Mouse (Mus musculus) limb, embryonic 12.5 days (tissue): Measurements from ENCODE around the gene Coro2a. TPM values are rescaled to one million over a fixed set of nuclear protein-coding genes. Genes with fewer than 3 reads are reported as not detected.

Experiments
- ATAC-seq: fragments of 200-750 bp; cut with Nextera tagmentation; 2 replicates; pipeline ENCODE4 v1.8.0; 2017; ENCODE audit warnings: low read depth, moderate TSS enrichment; ENCODE audit not compliant: insufficient number of reproducible peaks, insufficient read depth, low FRiP score, low TSS enrichment
- H3K27ac ChIP-seq: fragments of 300-500 bp; sonication (generic); 2 replicates; pipeline ENCODE4 v1.5.1; 2016; ENCODE audit warnings: mild to moderate bottlenecking, moderate library complexity
- H3K27me3 ChIP-seq: fragments of 300-500 bp; sonication (generic); 2 replicates; pipeline ENCODE4 v1.6.1; 2016; ENCODE audit warnings: mild to moderate bottlenecking, moderate library complexity
- H3K36me3 ChIP-seq: fragments of 300-500 bp; sonication (generic); 2 replicates; pipeline ENCODE4 v1.6.1; 2016; ENCODE audit warnings: mild to moderate bottlenecking, moderate library complexity
- H3K4me1 ChIP-seq: fragments of 300-500 bp; sonication (generic); replicated peaks from 2 replicates; pipeline ENCODE4 v1.6.1; 2016
- H3K4me2 ChIP-seq: fragments of 300-500 bp; sonication (generic); 2 replicates; pipeline ENCODE4 v1.6.1; 2016; ENCODE audit warnings: mild to moderate bottlenecking, moderate library complexity
- H3K4me3 ChIP-seq: fragments of 300-500 bp; sonication (generic); replicated peaks from 2 replicates; pipeline ENCODE4 v1.5.1; 2016; ENCODE audit warnings: mild to moderate bottlenecking
- H3K9ac ChIP-seq: fragments of 300-500 bp; sonication (generic); replicated peaks from 2 replicates; pipeline ENCODE4 v1.6.1; 2016; ENCODE audit warnings: mild to moderate bottlenecking, moderate library complexity
- H3K9me3 ChIP-seq: fragments of 300-500 bp; sonication (generic); 2 replicates; pipeline ENCODE4 v1.6.1; 2016; ENCODE audit warnings: mild to moderate bottlenecking, moderate library complexity
- WGBS: fragments of 180-500 bp; shearing (Covaris S2); methylation state at CpG from one replicate; pipeline ENCODE4 v1.1.7; 2016; 5-methylcytosine and 5-hydroxymethylcytosine counted together
- polyA plus RNA-seq: library from polyadenylated mRNA; unstranded; fragments of >200 nt; fragmentation: Nextera tagmentation; extraction: Ambion mirVana; gene quantifications from 2 replicates; pipeline ENCODE4 v1.2.1, GENCODE M21; 2016

The Coro2a gene
- polyA plus RNA-seq, 1 experiment from 2014 or later: 2.2 TPM

DNA sequence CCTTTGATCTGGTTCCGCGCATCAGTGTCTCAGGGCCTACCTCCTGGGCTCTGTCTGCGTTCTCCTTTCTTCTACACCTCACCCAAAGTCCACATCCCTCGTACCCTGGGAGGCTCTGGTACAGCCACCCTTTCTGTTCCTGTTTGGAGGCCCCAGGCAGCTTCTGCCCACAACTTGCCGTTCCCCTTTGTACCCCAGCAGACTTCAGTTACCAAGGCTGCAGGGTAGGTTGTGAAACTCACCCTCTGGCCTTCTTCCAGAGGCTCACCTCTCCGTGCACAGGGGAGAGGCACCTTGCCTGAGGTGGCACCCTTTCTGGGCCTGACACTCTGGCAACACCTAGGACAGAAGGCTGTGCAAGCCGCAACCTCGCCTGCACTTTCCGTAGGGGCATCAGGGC lies 46.2 kb downstream of the Coro2a start:
- H3K27ac ChIP-seq: no peak overlapping the region
- H3K9ac ChIP-seq: no peak overlapping the region
- H3K27me3 ChIP-seq: no peaks in the 10 kb centered on the region
- H3K4me3 ChIP-seq: no peak overlapping the region
- no peak for ATAC-seq
- no peak overlapping the region for H3K4me2 ChIP-seq
- H3K9me3 ChIP-seq: 0 out of 2 replicates have a peak, but pooled peaks cover 2% of the 10 kb centered on the region
- no peaks in the 10 kb centered on the region for H3K36me3 ChIP-seq
- no peaks in the 10 kb centered on the region for H3K4me1 ChIP-seq
- 84% methylated on average over 9 of the region's 9 CpGs for whole genome bisulfite sequencing

DNA sequence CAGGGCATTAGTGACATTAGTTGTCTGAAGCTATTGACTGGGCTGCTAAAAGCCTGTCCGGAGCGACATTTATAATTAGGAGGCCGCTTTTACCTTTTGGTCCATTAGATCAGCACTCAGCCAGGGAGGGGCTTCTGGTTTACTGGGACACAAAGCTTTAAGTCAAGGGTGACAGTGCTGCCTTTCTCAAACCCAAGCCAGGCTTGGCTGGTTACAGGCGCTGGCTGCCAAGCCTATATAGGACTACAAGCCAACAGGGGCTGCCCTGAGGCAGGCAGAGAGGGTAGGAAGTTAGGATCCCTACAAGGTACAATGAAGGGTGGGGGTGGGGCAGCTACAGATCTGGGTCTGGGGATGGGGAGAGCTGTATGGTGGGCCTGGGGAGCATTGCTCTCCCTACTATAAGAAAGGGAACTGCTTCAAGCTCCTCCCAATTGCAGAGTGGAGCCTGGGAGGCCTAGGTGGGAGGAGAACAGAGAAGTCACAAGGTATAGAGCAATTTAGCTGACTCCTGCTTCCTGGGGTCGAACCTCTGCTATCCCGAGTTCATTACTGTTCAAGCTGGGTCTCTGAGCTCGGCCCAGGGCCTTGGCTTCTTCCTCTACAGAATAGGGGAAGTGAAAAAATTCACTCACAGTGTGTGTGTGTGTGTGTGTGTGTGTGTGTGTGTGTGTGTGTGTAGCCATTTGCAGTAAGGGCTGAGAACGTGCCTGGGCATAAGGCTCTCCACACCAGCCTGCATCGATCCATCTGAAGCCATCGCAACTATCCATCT lies 47.5 kb downstream of the Coro2a start:
- H3K36me3 ChIP-seq: no peaks in the 10 kb centered on the region
- no peak overlapping the region for H3K4me3 ChIP-seq
- no peak for ATAC-seq
- 0 out of 2 replicates have a peak, but pooled peaks cover 2% of the 10 kb centered on the region for H3K9me3 ChIP-seq
- no peaks in the 10 kb centered on the region for H3K4me1 ChIP-seq
- no peak overlapping the region for H3K4me2 ChIP-seq
- no peaks in the 10 kb centered on the region for H3K27me3 ChIP-seq
- no peak overlapping the region for H3K27ac ChIP-seq
- H3K9ac ChIP-seq: no peak overlapping the region
- 81% methylated on average over 10 of the region's 10 CpGs for WGBS

DNA sequence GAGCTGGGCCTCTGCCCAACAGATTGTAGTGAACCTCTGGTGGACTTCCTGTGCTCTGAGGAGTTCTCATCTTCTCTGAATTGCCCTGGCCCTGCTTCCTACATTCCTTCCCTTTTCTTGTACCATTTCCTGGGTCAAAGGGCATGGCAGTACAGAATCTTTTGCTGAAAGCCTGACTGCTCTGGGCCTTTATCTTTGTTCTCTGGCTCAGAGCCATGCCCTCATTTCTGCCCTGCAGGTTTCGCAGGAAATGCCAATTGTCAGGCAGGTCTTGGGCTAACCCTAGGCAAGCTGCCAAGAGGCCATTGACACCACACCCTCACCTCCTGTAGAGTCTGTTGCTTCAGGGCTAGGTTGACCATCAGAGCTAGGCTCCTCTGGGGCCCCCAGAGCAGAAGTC lies 48.1 kb downstream of the Coro2a start:
- Histone ChIP-seq H3K4me2 (no peak overlapping the region), H3K4me1 (no peaks in the 10 kb centered on the region), H3K36me3 (no peaks in the 10 kb centered on the region), H3K9ac (no peak overlapping the region), H3K27ac (no peak overlapping the region), H3K9me3 (0 out of 2 replicates have a peak, but pooled peaks cover 2% of the 10 kb centered on the region), H3K27me3 (no peaks in the 10 kb centered on the region), H3K4me3 (no peak overlapping the region)
- WGBS: 100% methylated on average over 1 of the region's 1 CpGs
- no peak for ATAC-seq

DNA sequence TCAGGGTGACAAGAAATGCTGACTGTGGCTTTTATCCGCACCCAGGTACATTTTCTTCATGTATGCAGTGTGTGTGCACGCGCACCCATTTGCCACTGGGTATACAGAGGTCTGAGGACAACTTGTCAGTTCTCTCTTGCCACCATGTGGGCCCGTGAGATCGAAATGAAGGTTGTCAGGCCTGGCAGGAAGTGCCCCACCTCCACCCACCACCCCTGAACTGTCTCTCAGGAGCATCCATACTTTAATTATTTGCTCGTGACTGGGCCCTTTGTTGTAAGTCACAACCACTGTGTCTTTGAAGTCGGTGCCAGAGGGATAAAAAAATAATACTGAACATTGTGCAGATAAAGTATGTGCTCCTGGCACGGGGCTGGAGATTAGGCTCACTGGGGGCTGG lies 51.6 kb downstream of the Coro2a start:
- Histone ChIP-seq H3K36me3 (no peaks in the 10 kb centered on the region), H3K27me3 (no peaks in the 10 kb centered on the region), H3K9me3 (0 out of 2 replicates have a peak, but pooled peaks cover 2% of the 10 kb centered on the region), H3K4me2 (no peak overlapping the region), H3K27ac (no peak overlapping the region), H3K4me3 (no peak overlapping the region), H3K9ac (no peak overlapping the region), H3K4me1 (0 out of 2 replicates have a peak, but pooled peaks cover 1% of the 10 kb centered on the region)
- WGBS: 68% methylated on average over 8 of the region's 8 CpGs
- ATAC-seq: no peak

DNA sequence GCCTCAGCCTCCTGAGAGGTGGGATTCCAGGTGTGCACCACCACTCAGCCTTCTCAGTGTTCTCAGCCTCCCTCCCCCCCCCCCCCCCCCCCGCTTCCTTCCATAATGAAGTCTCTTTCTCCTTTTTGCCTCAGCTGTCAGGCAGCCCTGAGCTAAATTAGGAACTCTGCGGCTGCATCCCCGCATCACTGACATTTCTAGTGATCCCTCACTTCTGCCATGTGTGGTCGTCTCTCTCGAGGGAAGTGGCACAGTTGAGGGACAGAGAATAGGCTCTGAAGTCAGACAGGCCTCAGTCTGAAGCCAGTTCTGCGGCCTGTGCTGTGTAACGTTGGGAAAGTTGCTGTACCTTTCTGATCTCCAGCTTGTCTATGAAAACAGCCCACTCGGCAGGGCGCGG lies 52.0 kb downstream of the Coro2a start:
- Histone ChIP-seq H3K9me3 (0 out of 2 replicates have a peak, but pooled peaks cover 2% of the 10 kb centered on the region), H3K9ac (no peak overlapping the region), H3K4me3 (no peak overlapping the region), H3K27ac (no peak overlapping the region), H3K4me2 (no peak overlapping the region), H3K4me1 (0 out of 2 replicates have a peak, but pooled peaks cover 3% of the 10 kb centered on the region), H3K27me3 (no peaks in the 10 kb centered on the region), H3K36me3 (no peaks in the 10 kb centered on the region)
- ATAC-seq: no peak
- whole genome bisulfite sequencing: 81% methylated on average over 9 of the region's 10 CpGs

DNA sequence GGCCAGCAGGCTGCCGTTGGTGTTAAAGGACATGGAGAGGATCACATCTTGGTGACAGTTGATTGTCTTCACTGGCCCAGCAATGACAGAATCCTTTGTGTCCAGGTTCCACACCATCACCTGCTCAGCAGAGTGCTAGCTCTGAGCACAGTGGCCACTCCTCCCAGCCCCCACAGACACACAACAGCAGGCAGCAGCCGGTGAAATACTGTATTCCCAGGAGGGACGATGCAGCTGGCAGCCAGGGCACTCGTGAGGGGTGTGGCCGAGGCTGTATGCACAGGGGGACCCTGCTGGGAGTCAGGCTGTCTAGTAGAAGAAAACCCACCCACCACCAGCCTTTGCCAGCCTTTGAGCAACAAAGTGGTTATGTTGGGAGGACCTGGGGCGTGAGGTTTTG lies 55.3 kb downstream of the Coro2a start:
- H3K9me3 ChIP-seq: no peaks in the 10 kb centered on the region
- no peak overlapping the region for H3K4me3 ChIP-seq
- 0 out of 2 replicates have a peak, but pooled peaks cover 3% of the 10 kb centered on the region for H3K4me1 ChIP-seq
- no peaks in the 10 kb centered on the region; the same call in 1 of the 2 replicates for H3K27me3 ChIP-seq
- WGBS: 45% methylated on average over 6 of the region's 6 CpGs
- H3K27ac ChIP-seq: no peak overlapping the region
- no peak overlapping the region for H3K4me2 ChIP-seq
- no peaks in the 10 kb centered on the region for H3K36me3 ChIP-seq
- no peak overlapping the region for H3K9ac ChIP-seq
- ATAC-seq: no peak

DNA sequence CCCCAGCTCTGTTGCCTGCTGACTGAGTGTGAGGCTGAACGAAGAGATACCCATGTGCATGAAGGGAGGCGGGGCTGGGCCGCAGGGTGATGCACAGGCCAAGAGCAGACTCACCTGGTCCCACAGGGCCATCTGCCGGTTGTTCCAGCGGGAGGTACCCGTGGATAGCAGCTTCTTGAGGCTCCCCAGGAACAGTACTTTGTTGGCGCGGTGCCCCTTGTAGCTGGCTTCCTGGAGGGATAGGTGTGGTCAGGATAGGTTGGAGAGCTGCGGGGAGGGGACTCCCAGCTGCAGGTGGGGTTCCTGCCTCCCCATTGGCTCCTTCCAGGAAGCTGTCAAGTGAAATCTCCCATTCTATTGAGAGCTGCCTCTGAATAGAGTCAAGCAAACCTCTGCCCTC lies 56.5 kb downstream of the Coro2a start:
- Histone ChIP-seq H3K9ac (no peak overlapping the region), H3K9me3 (no peaks in the 10 kb centered on the region), H3K36me3 (no peaks in the 10 kb centered on the region), H3K27ac (no peak overlapping the region), H3K4me2 (no peak overlapping the region), H3K4me3 (no peak overlapping the region), H3K27me3 (no peaks in the 10 kb centered on the region; the same call in 1 of the 2 replicates), H3K4me1 (0 out of 2 replicates have a peak, but pooled peaks cover 3% of the 10 kb centered on the region)
- 8% methylated on average over 9 of the region's 9 CpGs for WGBS
- ATAC-seq: no peak

DNA sequence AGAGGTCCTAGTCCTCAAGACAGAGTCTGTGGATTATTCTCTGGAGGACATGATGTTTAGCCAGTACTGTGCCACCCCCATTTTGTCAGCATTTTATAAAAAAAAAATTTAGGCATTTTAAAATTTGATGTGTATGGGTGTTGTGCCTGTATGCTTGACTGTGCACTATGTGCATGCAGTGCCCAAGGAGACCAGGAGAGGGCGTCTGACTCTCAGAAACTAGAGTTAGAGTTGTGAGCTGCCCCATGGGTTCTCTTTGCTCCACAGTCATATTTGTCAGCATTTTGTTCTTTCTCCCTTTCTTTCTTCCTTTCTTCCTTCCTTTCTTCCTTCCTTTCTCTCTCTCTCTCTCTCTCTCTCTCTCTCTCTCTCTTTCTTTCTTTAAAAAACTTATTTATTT lies 57.7 kb downstream of the Coro2a start:
- Histone ChIP-seq H3K4me2 (no peak overlapping the region), H3K4me1 (0 out of 2 replicates have a peak, but pooled peaks cover 3% of the 10 kb centered on the region), H3K9me3 (no peaks in the 10 kb centered on the region), H3K27me3 (peaks cover 4% of the 10 kb centered on the region; the same call in 1 of the 2 replicates), H3K4me3 (no peak overlapping the region), H3K27ac (no peak overlapping the region), H3K36me3 (no peaks in the 10 kb centered on the region), H3K9ac (no peak overlapping the region)
- no peak for ATAC-seq
- WGBS: 22% methylated on average over 1 of the region's 1 CpGs

DNA sequence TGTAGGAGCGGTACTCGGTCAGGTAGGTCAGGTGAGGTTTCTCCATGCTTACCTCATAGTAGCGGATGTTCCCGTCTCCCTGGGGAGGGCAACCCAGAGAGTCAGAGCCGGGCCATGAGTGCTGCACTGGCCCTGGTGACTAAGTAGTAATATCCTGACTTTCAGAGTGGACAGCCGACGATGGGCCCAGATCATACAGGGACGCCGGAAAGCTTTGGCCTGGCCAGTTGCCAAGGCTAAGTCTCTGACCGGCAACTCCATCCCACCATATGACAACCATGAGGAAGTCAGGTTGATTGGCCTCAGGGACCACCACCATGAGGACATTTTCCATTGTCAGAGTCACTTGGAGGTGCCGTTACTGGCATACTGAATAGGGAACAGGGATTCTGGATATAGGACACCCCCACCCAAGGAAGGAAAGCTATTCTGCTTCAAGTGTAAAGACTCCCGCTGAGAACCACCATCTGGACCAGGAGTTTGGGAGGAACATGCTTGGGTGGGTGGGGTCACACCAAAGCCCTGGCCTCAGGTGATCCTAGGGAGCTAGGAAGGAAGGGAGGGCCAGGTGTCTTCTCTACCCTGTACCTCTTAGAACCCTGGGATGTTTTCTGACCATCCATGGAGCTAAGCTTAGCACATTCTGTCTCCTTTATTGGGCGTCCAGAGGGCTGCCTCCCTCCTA lies 58.5 kb downstream of the Coro2a start:
- H3K36me3 ChIP-seq: no peaks in the 10 kb centered on the region
- no peak overlapping the region for H3K4me2 ChIP-seq
- H3K27ac ChIP-seq: no peak overlapping the region
- WGBS: 88% methylated on average over 13 of the region's 13 CpGs
- ATAC-seq: no peak
- H3K4me1 ChIP-seq: 0 out of 2 replicates have a peak, but pooled peaks cover 8% of the 10 kb centered on the region
- H3K27me3 ChIP-seq: peaks cover 12% of the 10 kb centered on the region
- H3K9me3 ChIP-seq: no peaks in the 10 kb centered on the region
- no peak overlapping the region for H3K9ac ChIP-seq
- no peak overlapping the region for H3K4me3 ChIP-seq

DNA sequence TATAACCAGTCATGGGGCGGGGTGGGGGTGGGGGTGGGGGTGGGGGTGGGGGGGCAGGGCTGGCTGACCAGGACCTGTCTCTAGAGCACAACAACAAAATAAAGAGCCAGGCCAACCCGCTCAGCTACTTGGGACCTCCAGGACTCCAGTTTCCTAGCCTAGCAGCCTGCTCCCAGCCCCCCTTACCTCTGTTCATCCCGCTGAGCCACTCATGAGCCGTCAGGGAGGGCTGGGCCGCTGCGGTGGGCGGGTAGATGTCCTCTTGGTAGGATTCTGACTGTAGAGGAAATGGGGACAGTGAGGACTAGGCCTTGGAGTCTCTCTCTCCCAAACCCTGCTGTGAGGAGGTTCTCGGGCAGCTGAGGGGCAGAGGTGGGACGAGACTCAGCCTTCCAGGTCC lies 60.3 kb downstream of the Coro2a start:
- ATAC-seq: no peak
- Histone ChIP-seq H3K4me1 (0 out of 2 replicates have a peak, but pooled peaks cover 10% of the 10 kb centered on the region), H3K4me2 (no peak overlapping the region), H3K4me3 (no peak overlapping the region), H3K36me3 (no peaks in the 10 kb centered on the region), H3K9ac (no peak overlapping the region), H3K27me3 (peaks cover 29% of the 10 kb centered on the region), H3K27ac (no peak overlapping the region), H3K9me3 (no peaks in the 10 kb centered on the region)
- WGBS: 42% methylated on average over 8 of the region's 9 CpGs

DNA sequence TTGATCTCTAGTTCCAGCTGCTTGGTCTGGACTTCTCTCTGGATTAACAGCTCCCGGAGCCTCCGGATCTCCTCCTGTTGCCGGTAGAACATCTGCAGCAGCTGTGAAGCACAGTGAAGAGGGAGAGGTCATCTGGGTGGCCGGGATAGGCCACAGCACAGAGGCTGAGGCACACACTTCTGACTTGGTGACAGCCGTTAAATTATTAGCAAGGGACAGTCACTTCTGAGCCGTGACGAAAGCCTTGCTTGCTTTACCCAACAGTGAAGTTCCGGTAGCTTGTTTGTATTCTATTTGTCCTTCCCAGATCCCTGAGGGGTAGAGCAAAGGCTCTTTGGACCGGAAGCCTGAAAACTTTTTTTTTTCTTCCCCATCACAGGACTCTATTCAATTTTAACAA lies 62.8 kb downstream of the Coro2a start:
- Histone ChIP-seq H3K4me1 (peaks cover 17% of the 10 kb centered on the region; the same call in 1 of the 2 replicates), H3K27ac (no peak overlapping the region), H3K4me2 (no peak overlapping the region), H3K9ac (no peak overlapping the region), H3K27me3 (peaks cover 54% of the 10 kb centered on the region), H3K36me3 (no peaks in the 10 kb centered on the region), H3K4me3 (no peak overlapping the region), H3K9me3 (no peaks in the 10 kb centered on the region)
- no peak for ATAC-seq
- 46% methylated on average over 9 of the region's 9 CpGs for WGBS
